Mouse (Mus musculus) testis, adult 2 months (tissue): ENCODE data around the gene Pigk.

Experiments
- CTCF ChIP-seq: fragments of 200-500 bp; IDR thresholded peaks from 2 replicates; pipeline ENCODE4 v1.5.1; 2012; ENCODE audit warnings: low read depth, mild to moderate bottlenecking, inconsistent platforms, low read length, moderate library complexity; ENCODE audit not compliant: control insufficient read depth, insufficient read depth, insufficient replicate concordance
- POLR2A ChIP-seq: fragments of 200-500 bp; IDR thresholded peaks from 2 replicates; pipeline ENCODE4 v1.6.1; 2012; ENCODE audit warnings: low read depth, mild to moderate bottlenecking, inconsistent platforms, low read length, moderate library complexity; ENCODE audit not compliant: control insufficient read depth

DNA sequence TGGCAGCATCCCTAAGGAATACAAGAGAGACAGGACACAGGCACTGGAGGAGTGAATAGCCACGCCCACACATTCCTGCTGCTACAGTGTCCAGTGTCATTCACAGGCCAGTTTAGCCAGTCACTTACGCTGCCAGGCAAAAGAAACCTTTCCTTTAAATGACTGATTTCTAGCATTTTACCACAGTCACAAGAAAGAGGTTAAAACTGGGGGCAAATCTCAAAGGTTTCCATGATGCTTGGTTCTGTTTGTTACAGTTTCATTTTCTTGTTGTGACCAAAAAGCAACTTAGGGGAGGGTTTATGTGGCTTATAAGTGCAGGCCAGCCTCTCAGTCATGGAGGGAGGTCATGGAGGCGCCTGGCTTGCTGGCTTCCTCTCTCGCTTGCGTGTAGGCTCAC, 193.8 kb downstream of the Pigk start:
- TF ChIP-seq CTCF, result no peak
- TF ChIP-seq POLR2A, result no peak
